Mouse (Mus musculus): Measurements from ENCODE around the gene Tmem29. TPM values are rescaled to one million over a fixed set of nuclear protein-coding genes. Genes with fewer than 3 reads are reported as not detected.

Tmem29 gene
- polyA plus RNA-seq, 1 experiment from 2014 or later = 41.5 TPM

GRCm38 (mm10) chrX:150460143-150460542 lies 1.2 kb upstream of the Tmem29 start:
- H3K27ac ChIP-seq (ENCODE audit: low read length) = no peak overlapping the region
- H3K27me3 ChIP-seq (ENCODE audit: control insufficient read depth, insufficient read depth, low read length) = no peaks in the 10 kb centered on the region
- H3K9me3 ChIP-seq (ENCODE audit: control insufficient read depth, low read depth, low read length) = no peaks in the 10 kb centered on the region
- no peaks in the 10 kb centered on the region for H3K36me3 ChIP-seq (ENCODE audit: control insufficient read depth, insufficient read depth, low read length)
- ATAC-seq (ENCODE audit: insufficient number of reproducible peaks, insufficient read depth, low FRiP score, low read depth) = no peak
- H3K4me2 ChIP-seq (replicated peaks; ENCODE audit: low read depth, low read length) = no peak overlapping the region
- 39% methylated on average over 2 of the region's 2 CpGs for WGBS
- H3K4me1 ChIP-seq (ENCODE audit: control insufficient read depth, insufficient read depth, low read length) = no peaks in the 10 kb centered on the region
- no peak overlapping the region for H3K9ac ChIP-seq (replicated peaks; ENCODE audit: low read depth, low read length)
- H3K4me3 ChIP-seq (ENCODE audit: low read depth, low read length) = no peak overlapping the region

GRCm38 (mm10) chrX:150459411-150459927 lies 515 bp upstream of the Tmem29 start:
- H3K4me3 ChIP-seq (ENCODE audit: low read depth, low read length) = peak overlapping the region; percentile 32
- H3K36me3 ChIP-seq (ENCODE audit: control insufficient read depth, insufficient read depth, low read length) = no peaks in the 10 kb centered on the region
- no peak overlapping the region for H3K9ac ChIP-seq (replicated peaks; ENCODE audit: low read depth, low read length)
- H3K4me1 ChIP-seq (ENCODE audit: control insufficient read depth, insufficient read depth, low read length) = no peaks in the 10 kb centered on the region
- no peaks in the 10 kb centered on the region for H3K27me3 ChIP-seq (ENCODE audit: control insufficient read depth, insufficient read depth, low read length)
- peak overlapping the region; percentile 26 for H3K4me2 ChIP-seq (replicated peaks; ENCODE audit: low read depth, low read length)
- H3K9me3 ChIP-seq (ENCODE audit: control insufficient read depth, low read depth, low read length) = no peaks in the 10 kb centered on the region
- 36% methylated on average over 8 of the region's 8 CpGs for WGBS
- no peak for ATAC-seq (ENCODE audit: insufficient number of reproducible peaks, insufficient read depth, low FRiP score, low read depth)
- peak overlapping the region; percentile 70; the same call in 1 of the 2 replicates for H3K27ac ChIP-seq (ENCODE audit: low read length)

DNA sequence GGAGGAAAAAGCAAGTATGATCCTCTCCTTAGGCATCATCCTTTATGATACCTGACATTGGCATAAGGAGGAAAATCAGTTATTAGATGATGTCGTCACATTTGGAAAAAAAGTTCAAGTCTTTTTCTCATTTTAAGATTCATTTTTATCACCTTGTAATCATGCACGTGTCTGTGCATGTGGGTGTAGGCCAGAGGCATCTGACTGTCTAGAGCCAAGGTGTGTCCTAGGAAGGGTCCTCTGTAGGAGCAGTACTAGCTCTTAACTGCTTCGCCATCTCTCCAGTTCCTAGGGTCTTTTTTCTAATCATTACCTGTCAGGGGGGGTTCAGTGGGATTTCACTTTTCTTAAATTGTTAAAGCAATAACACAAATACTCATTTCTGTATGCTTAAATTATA lies 818 bp downstream of the Tmem29 start:
- no peak overlapping the region for H3K27ac ChIP-seq (ENCODE audit: low read length)
- H3K9ac ChIP-seq (replicated peaks; ENCODE audit: low read depth, low read length) = no peak overlapping the region
- 32% methylated on average over 3 of the region's 3 CpGs for WGBS
- H3K36me3 ChIP-seq (ENCODE audit: control insufficient read depth, insufficient read depth, low read length) = no peaks in the 10 kb centered on the region
- H3K4me3 ChIP-seq (ENCODE audit: low read depth, low read length) = peak overlapping the region; percentile 32; the same call in 1 of the 2 replicates
- H3K4me2 ChIP-seq (replicated peaks; ENCODE audit: low read depth, low read length) = peak overlapping the region; percentile 31
- no peaks in the 10 kb centered on the region for H3K4me1 ChIP-seq (ENCODE audit: control insufficient read depth, insufficient read depth, low read length)
- H3K9me3 ChIP-seq (ENCODE audit: control insufficient read depth, low read depth, low read length) = no peaks in the 10 kb centered on the region
- ATAC-seq (ENCODE audit: insufficient number of reproducible peaks, insufficient read depth, low FRiP score, low read depth) = no peak
- no peaks in the 10 kb centered on the region for H3K27me3 ChIP-seq (ENCODE audit: control insufficient read depth, insufficient read depth, low read length)

- Histone ChIP-seq H3K9ac (replicated peaks; ENCODE audit: low read depth, low read length) (no peak overlapping the region), H3K36me3 (ENCODE audit: control insufficient read depth, insufficient read depth, low read length) (no peaks in the 10 kb centered on the region), H3K27me3 (ENCODE audit: control insufficient read depth, insufficient read depth, low read length) (no peaks in the 10 kb centered on the region), H3K9me3 (ENCODE audit: control insufficient read depth, low read depth, low read length) (no peaks in the 10 kb centered on the region), H3K4me3 (ENCODE audit: low read depth, low read length) (peak overlapping the region; percentile 31), H3K27ac (ENCODE audit: low read length) (no peak overlapping the region), H3K4me1 (ENCODE audit: control insufficient read depth, insufficient read depth, low read length) (no peaks in the 10 kb centered on the region), H3K4me2 (replicated peaks; ENCODE audit: low read depth, low read length) (peak overlapping the region; percentile 27)
- 24% methylated on average over 18 of the region's 18 CpGs for WGBS
- peak; percentile 86; the same call in 1 of the 2 replicates for ATAC-seq (ENCODE audit: insufficient number of reproducible peaks, insufficient read depth, low FRiP score, low read depth)
These were observed 18.2 kb downstream of the Tmem29 start for GRCm38 (mm10) chrX:150440505-150441338.

DNA sequence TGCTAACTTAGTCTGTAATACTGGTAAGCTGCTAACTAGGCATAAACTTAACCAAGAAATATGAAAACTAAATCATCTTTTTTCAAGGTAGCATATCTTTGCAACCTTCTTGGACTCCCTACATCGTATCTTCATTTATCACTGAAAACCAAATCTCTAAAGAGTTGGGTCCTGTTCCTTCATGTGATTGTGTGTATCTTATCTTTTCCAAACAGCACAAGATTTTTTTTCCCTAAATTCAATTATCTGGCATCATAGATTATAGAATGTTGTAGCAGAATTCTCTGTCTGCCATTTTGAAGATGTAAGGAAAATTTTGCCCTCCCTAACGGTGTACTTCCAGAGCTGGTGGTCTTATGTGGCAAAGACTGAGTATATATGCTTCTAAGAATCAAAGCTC lies 22.6 kb downstream of the Tmem29 start:
- H3K27me3 ChIP-seq (ENCODE audit: control insufficient read depth, insufficient read depth, low read length) = no peaks in the 10 kb centered on the region
- no peak overlapping the region for H3K4me2 ChIP-seq (replicated peaks; ENCODE audit: low read depth, low read length)
- no peaks in the 10 kb centered on the region for H3K36me3 ChIP-seq (ENCODE audit: control insufficient read depth, insufficient read depth, low read length)
- H3K27ac ChIP-seq (ENCODE audit: low read length) = no peak overlapping the region
- H3K4me3 ChIP-seq (ENCODE audit: low read depth, low read length) = no peak overlapping the region
- H3K9me3 ChIP-seq (ENCODE audit: control insufficient read depth, low read depth, low read length) = no peaks in the 10 kb centered on the region
- no peak overlapping the region for H3K9ac ChIP-seq (replicated peaks; ENCODE audit: low read depth, low read length)
- ATAC-seq (ENCODE audit: insufficient number of reproducible peaks, insufficient read depth, low FRiP score, low read depth) = no peak
- no peaks in the 10 kb centered on the region for H3K4me1 ChIP-seq (ENCODE audit: control insufficient read depth, insufficient read depth, low read length)
- 84% methylated on average over 2 of the region's 2 CpGs for WGBS

DNA sequence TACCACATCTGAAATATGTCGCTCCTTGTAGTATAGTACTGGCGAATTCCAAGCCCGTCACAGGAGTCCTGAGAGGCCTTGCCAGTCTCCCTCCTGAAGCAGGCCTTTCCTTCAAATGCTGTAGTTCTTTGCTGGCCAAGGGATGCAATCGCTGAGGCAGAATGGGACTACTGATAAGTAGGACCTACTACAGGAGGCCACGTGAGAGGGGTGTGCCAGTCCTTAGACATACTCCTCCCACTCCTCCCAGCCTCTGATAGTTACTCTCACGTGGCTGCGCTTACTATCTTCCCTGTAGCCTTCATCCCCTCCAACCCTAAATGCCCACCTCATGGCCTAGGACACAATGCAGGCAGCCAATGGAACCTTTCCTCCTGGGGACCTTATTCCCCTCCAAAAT lies 23.6 kb downstream of the Tmem29 start:
- H3K27ac ChIP-seq (ENCODE audit: low read length) = no peak overlapping the region
- 85% methylated on average over 7 of the region's 7 CpGs for WGBS
- no peak for ATAC-seq (ENCODE audit: insufficient number of reproducible peaks, insufficient read depth, low FRiP score, low read depth)

DNA sequence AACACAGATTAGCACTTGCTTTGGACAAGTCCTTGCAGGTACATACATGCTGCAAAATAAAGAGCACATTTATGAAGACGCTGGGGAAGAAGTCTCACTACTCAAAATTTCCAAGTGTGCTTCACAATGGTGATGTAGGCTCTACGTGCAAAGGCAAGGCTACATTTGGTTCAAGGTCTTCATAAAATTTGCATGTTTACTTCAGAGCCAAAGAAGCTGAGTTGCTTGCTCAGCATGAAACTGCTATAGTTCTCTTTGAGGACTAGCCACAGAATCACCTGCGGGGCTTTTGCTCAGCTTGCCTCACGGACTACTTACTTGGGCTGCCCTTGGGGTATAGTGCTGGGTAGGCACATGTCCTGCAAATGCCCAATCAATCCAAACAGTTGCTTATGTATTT lies 45.4 kb downstream of the Tmem29 start:
- H3K4me1 ChIP-seq (ENCODE audit: control insufficient read depth, insufficient read depth, low read length) = no peaks in the 10 kb centered on the region

More for the DNA sequence above, 23.6 kb downstream of the Tmem29 start:
- H3K27me3 ChIP-seq (ENCODE audit: control insufficient read depth, insufficient read depth, low read length) = no peaks in the 10 kb centered on the region
- H3K4me2 ChIP-seq (replicated peaks; ENCODE audit: low read depth, low read length) = no peak overlapping the region
- no peaks in the 10 kb centered on the region for H3K36me3 ChIP-seq (ENCODE audit: control insufficient read depth, insufficient read depth, low read length)
- H3K4me3 ChIP-seq (ENCODE audit: low read depth, low read length) = no peak overlapping the region
- no peaks in the 10 kb centered on the region for H3K9me3 ChIP-seq (ENCODE audit: control insufficient read depth, low read depth, low read length)
- H3K9ac ChIP-seq (replicated peaks; ENCODE audit: low read depth, low read length) = no peak overlapping the region
- no peaks in the 10 kb centered on the region for H3K4me1 ChIP-seq (ENCODE audit: control insufficient read depth, insufficient read depth, low read length)

More for the DNA sequence above, 45.4 kb downstream of the Tmem29 start:
- Histone ChIP-seq H3K27me3 (ENCODE audit: control insufficient read depth, insufficient read depth, low read length) (no peaks in the 10 kb centered on the region), H3K9me3 (ENCODE audit: control insufficient read depth, low read depth, low read length) (no peaks in the 10 kb centered on the region), H3K36me3 (ENCODE audit: control insufficient read depth, insufficient read depth, low read length) (no peaks in the 10 kb centered on the region), H3K9ac (replicated peaks; ENCODE audit: low read depth, low read length) (no peak overlapping the region), H3K4me3 (ENCODE audit: low read depth, low read length) (no peak overlapping the region), H3K4me2 (replicated peaks; ENCODE audit: low read depth, low read length) (no peak overlapping the region), H3K27ac (ENCODE audit: low read length) (no peak overlapping the region)
- no peak for ATAC-seq (ENCODE audit: insufficient number of reproducible peaks, insufficient read depth, low FRiP score, low read depth)
- WGBS = 88% methylated on average over 4 of the region's 4 CpGs
